Mouse (Mus musculus) spleen, adult 2 months (tissue): Measurements from ENCODE around the gene Timp2. TPM values are rescaled to one million over a fixed set of nuclear protein-coding genes. Genes with fewer than 3 reads are reported as not detected.

ENCODE experiments used
- DNase-seq, 2 experiments: peaks; one replicate each; pipeline versions ENCODE4 v3.0.0 to v3.0.0-alpha.2; 2012 to 2021; ENCODE audit warnings: low spot score in 2 of 2, low read depth in 1 of 2
- H3K27ac ChIP-seq: fragments of 200-500 bp; 2 replicates; pipeline ENCODE4 v1.5.1; 2012; ENCODE audit warnings: low read length, inconsistent platforms; ENCODE audit not compliant: insufficient read depth
- H3K27me3 ChIP-seq: fragments of 200-500 bp; 2 replicates; pipeline ENCODE4 v1.6.1; 2012; ENCODE audit warnings: mild to moderate bottlenecking, moderate library complexity, low read length, inconsistent platforms; ENCODE audit not compliant: control insufficient read depth, insufficient read depth
- H3K36me3 ChIP-seq: fragments of 200-500 bp; 2 replicates; pipeline ENCODE4 v1.6.1; 2012; ENCODE audit warnings: mild to moderate bottlenecking, low read length, inconsistent platforms; ENCODE audit not compliant: control insufficient read depth, insufficient read depth
- H3K4me1 ChIP-seq: fragments of 200-500 bp; 2 replicates; pipeline ENCODE4 v1.6.1; 2011; ENCODE audit warnings: inconsistent platforms; ENCODE audit not compliant: control insufficient read depth, insufficient read depth, insufficient read length
- H3K4me3 ChIP-seq: fragments of 200-500 bp; 2 replicates; pipeline ENCODE4 v1.5.1; 2011; ENCODE audit warnings: mild to moderate bottlenecking, inconsistent platforms; ENCODE audit not compliant: insufficient read depth, insufficient read length; ENCODE audit errors: extremely low read depth
- CTCF ChIP-seq: fragments of 200-500 bp; IDR thresholded peaks from 2 replicates; pipeline ENCODE4 v1.5.1; 2011; ENCODE audit warnings: mild to moderate bottlenecking, inconsistent platforms; ENCODE audit not compliant: insufficient read depth, insufficient read length, insufficient replicate concordance; ENCODE audit errors: extremely low read depth
- POLR2A ChIP-seq: fragments of 200-500 bp; IDR thresholded peaks from 2 replicates; pipeline ENCODE4 v1.6.1; 2011; ENCODE audit warnings: low read depth, low read length, inconsistent platforms
- WGBS: fragments of 180-500 bp; shearing (Covaris S2); methylation state at CpG from one replicate; pipeline ENCODE4 v1.1.7; 2018; 5-methylcytosine and 5-hydroxymethylcytosine counted together
- polyA plus RNA-seq: library from polyadenylated mRNA; depleted of rRNA; stranded (reverse); fragments of >200 nt; gene quantifications from 2 replicates; pipeline ENCODE4 v1.2.3, GENCODE M21; 2012

The Timp2 gene
- polyA plus RNA-seq, 1 experiment, result 68.1 TPM

DNA sequence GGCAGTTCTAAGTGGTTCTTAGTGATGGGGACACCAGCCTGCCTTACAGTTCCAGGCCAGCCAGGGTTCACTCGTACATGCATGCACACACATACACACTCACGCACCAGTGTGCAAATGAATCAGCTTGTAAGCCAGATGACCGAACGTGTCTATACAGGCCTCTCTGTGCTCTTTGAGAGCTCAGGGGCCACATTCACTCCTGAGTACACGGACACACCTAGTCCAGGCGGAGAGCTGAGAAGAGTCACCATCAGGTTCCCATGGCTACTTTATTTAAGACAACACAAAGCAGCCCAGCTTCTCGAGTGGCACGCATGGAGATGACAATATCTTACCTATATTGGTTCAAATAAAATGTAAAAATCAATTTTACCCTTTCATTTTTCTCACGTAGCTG lies 69.1 kb downstream of the Timp2 start:
- no peak for DNase-seq
- TF ChIP-seq CTCF (no peak), POLR2A (no peak)
- WGBS, result 94% methylated on average over 9 of the region's 9 CpGs
- no peaks in the 10 kb centered on the region for H3K27me3 ChIP-seq
- peaks cover 13% of the 10 kb centered on the region; the same call in 1 of the 2 replicates for H3K4me1 ChIP-seq
- no peak overlapping the region for H3K4me3 ChIP-seq
- H3K36me3 ChIP-seq, result peaks cover 31% of the 10 kb centered on the region
- no peak overlapping the region for H3K27ac ChIP-seq

DNA sequence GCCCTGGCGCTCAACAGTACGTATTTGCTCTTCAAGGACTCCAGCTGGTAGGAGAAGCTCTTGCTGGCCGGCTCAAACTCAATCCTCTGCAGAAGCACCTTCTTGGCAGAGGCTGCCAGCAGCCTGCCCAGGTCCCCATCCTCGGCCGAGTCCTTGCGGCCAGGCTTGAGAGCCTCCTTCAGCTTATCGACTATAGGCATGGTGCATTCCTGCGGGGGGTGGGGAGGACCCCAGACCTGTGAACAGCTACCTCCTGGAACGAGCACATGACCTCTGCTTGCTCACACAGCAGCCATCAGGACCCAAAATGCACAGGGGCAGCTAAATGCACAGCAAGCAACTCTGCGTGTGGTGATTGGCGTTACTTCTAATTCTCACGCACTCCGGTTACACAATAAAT lies 69.7 kb downstream of the Timp2 start:
- 96% methylated on average over 13 of the region's 13 CpGs for WGBS
- Histone ChIP-seq H3K4me1 (peaks cover 13% of the 10 kb centered on the region; the same call in 1 of the 2 replicates), H3K4me3 (no peak overlapping the region), H3K27ac (no peak overlapping the region), H3K36me3 (peaks cover 31% of the 10 kb centered on the region), H3K27me3 (no peaks in the 10 kb centered on the region)
- TF ChIP-seq POLR2A, result no peak
- no peak for TF ChIP-seq CTCF
- no peak for DNase-seq

DNA sequence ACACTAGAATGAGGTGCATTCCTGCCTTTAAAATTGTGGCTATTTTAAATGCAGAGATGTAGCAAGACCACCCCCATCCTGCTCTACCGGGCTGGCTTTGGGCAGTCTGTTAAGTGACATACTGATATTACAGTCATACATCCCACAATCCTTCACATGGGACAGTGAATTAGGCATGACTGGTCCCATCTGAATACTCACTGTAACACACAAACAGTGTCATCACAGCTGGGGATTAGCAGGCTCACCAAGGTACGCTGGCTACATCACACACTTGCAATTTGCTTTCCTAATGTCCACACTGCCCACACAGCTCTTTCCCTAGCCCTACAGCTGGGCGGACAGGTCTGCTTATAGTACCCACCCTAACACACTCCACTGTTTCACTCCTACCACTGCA lies 75.3 kb downstream of the Timp2 start:
- no peak overlapping the region for H3K4me3 ChIP-seq
- H3K36me3 ChIP-seq, result peaks cover 32% of the 10 kb centered on the region
- H3K27me3 ChIP-seq, result no peaks in the 10 kb centered on the region
- TF ChIP-seq POLR2A (no peak), CTCF (no peak)
- no peak for DNase-seq
- 90% methylated on average over 3 of the region's 3 CpGs for WGBS
- no peak overlapping the region for H3K27ac ChIP-seq
- peaks cover 2% of the 10 kb centered on the region; the same call in 1 of the 2 replicates for H3K4me1 ChIP-seq

DNA sequence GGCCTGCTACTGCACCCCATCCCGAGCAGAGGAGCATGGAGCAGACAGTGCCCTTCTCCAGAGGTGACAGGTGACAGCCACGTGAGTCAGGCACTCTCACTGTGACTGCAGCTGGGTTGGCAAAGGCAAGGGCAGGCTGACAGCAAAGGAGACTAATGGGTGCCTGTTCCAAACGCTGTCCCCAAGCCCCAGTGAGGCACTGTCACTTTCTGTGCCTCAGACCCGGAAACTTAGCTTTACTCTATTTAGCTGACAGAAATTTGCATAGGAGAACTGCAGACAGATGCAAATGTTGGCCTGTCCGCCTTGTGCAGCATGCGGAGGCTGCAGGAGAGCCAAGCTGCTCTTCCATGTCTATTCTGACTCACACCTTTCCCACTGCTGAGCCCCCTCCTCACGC lies 79.2 kb downstream of the Timp2 start:
- Histone ChIP-seq H3K4me3 (no peak overlapping the region), H3K36me3 (peaks cover 30% of the 10 kb centered on the region), H3K27me3 (no peaks in the 10 kb centered on the region), H3K4me1 (peaks cover 2% of the 10 kb centered on the region; the same call in 1 of the 2 replicates), H3K27ac (peak overlapping the region; percentile 54)
- TF ChIP-seq CTCF (no peak), POLR2A (no peak; the same call in 1 of the 2 replicates)
- 72% methylated on average over 7 of the region's 7 CpGs for WGBS
- no peak for DNase-seq

DNA sequence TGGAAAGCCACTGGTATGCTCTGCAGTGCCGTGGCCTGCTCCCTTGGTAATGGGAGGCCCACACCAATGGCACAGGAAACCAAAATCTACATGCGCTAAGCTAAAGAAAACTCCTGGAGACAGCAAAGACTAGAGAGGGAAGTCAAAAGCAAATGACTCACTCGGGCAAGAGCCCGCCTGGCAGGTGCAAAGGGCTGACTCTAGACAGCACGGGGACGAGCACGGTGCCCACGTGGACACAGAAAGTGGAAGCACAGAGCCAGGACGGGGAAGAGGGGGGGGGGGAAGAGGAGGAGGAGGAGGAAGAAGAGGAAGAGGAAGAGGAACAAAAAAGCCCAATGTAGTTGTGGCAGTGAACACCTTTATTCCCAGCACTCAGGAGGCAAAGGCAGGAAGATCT lies 80.4 kb downstream of the Timp2 start:
- Histone ChIP-seq H3K4me3 (no peak overlapping the region), H3K36me3 (peaks cover 35% of the 10 kb centered on the region), H3K4me1 (peaks cover 2% of the 10 kb centered on the region; the same call in 1 of the 2 replicates), H3K27ac (no peak overlapping the region), H3K27me3 (no peaks in the 10 kb centered on the region)
- 38% methylated on average over 9 of the region's 9 CpGs for WGBS
- TF ChIP-seq POLR2A, result no peak
- TF ChIP-seq CTCF, result no peak
- no peak for DNase-seq

DNA sequence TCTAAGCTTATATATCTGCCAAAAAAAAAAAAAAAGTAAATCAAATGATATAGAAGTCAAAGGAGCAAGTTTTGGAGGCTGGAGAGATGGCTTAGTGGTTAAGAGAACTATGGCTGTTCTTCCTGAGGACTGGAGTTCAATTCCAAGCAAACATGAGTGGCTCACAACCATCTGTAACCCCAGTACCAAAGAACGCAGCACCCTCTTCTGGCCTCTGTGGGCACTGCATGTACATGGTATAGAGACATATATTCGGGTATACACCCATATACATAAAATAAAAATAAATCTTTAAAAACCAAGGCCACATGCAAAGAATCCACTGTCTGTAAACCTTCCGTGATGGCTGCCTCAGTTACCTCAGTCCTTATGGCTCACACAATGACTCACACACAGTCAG lies 85.7 kb downstream of the Timp2 start:
- TF ChIP-seq CTCF (peak; percentile 22; the same call in 1 of the 2 replicates), POLR2A (no peak)
- Histone ChIP-seq H3K27ac (no peak overlapping the region), H3K27me3 (no peaks in the 10 kb centered on the region), H3K36me3 (peaks cover 48% of the 10 kb centered on the region), H3K4me1 (peaks cover 3% of the 10 kb centered on the region; the same call in 1 of the 2 replicates), H3K4me3 (no peak overlapping the region)
- 96% methylated on average over 3 of the region's 3 CpGs for WGBS
- peak in 1 of 2 experiments; percentile 61 for DNase-seq

DNA sequence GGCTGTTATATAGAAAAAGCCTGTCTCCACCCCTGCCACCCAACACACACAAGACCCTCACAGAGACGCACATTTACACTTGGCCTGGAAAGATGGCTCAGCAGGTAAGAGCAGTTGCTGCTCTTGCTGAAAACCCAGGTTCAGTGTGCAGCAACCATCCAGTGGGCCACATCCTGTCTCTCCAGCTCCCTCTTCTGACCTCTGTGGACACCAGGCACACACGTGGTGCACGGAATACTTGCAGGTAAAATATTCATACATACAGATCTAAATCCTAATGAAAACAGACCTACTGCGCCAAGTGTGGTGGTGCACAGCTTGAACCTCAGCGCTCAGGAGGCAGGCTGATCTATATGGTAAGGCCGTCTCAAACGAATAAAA lies 88.9 kb downstream of the Timp2 start:
- H3K36me3 ChIP-seq, result peaks cover 42% of the 10 kb centered on the region
- WGBS, result 79% methylated on average over 7 of the region's 7 CpGs
- peak overlapping the region; percentile 60 for H3K27ac ChIP-seq
- H3K4me1 ChIP-seq, result peaks cover 3% of the 10 kb centered on the region; the same call in 1 of the 2 replicates
- H3K27me3 ChIP-seq, result no peaks in the 10 kb centered on the region
- DNase-seq, result no peak
- H3K4me3 ChIP-seq, result no peak overlapping the region
- no peak for TF ChIP-seq POLR2A
- TF ChIP-seq CTCF, result no peak
